Mouse (Mus musculus) myocyte (in vitro differentiated cells): ENCODE results near the gene Htr1b.

ENCODE experiments used
- CEBPB ChIP-seq: IDR thresholded peaks from 2 replicates; pipeline ENCODE4 v1.6.1; 2011; ENCODE audit warnings: mild to moderate bottlenecking, moderate library complexity; ENCODE audit not compliant: poor library complexity, insufficient read depth, severe bottlenecking
- E2F4 ChIP-seq: IDR thresholded peaks from one replicate; pipeline ENCODE4 v1.6.1; 2011; ENCODE audit warnings: mild to moderate bottlenecking, control low read depth, moderate library complexity; ENCODE audit not compliant: insufficient read depth
- MAX ChIP-seq: IDR thresholded peaks from one replicate; pipeline ENCODE4 v1.6.1; 2011; ENCODE audit warnings: low read depth, mild to moderate bottlenecking, control low read depth
- MYOD1 ChIP-seq, 3 experiments: IDR thresholded peaks; one replicate each; pipeline ENCODE4 v1.6.1; 2011; ENCODE audit warnings: control low read depth in 2 of 3, low read depth in 2 of 3, mild to moderate bottlenecking in 2 of 3, moderate library complexity in 1 of 3; ENCODE audit not compliant: insufficient read length in 2 of 3, control insufficient read depth in 1 of 3
- MYOG ChIP-seq, 3 experiments: IDR thresholded peaks; one replicate each; pipeline ENCODE4 v1.6.1; 2011; ENCODE audit warnings: control low read depth in 2 of 3, low read depth in 2 of 3, mild to moderate bottlenecking in 2 of 3; ENCODE audit not compliant: insufficient read length in 2 of 3, control insufficient read depth in 1 of 3, insufficient read depth in 1 of 3
- POLR2A ChIP-seq: IDR thresholded peaks from one replicate; pipeline ENCODE4 v1.6.1; 2011; ENCODE audit warnings: low read depth, mild to moderate bottlenecking, control low read depth, moderate library complexity; ENCODE audit not compliant: insufficient read length
- POLR2AphosphoS2 ChIP-seq: IDR thresholded peaks from one replicate; pipeline ENCODE4 v1.6.1; 2011; ENCODE audit warnings: low read depth, control low read depth; ENCODE audit not compliant: insufficient read length
- SRF ChIP-seq: IDR thresholded peaks from one replicate; pipeline ENCODE4 v1.6.1; 2011; ENCODE audit warnings: low read depth; ENCODE audit not compliant: control insufficient read depth, insufficient read length
- TCF12 ChIP-seq: IDR thresholded peaks from one replicate; pipeline ENCODE4 v1.6.1; 2011; ENCODE audit warnings: mild to moderate bottlenecking, control low read depth; ENCODE audit not compliant: poor library complexity, insufficient read depth, severe bottlenecking
- USF1 ChIP-seq: IDR thresholded peaks from one replicate; pipeline ENCODE4 v1.6.1; 2011; ENCODE audit warnings: low read depth, mild to moderate bottlenecking, control low read depth, moderate library complexity

DNA sequence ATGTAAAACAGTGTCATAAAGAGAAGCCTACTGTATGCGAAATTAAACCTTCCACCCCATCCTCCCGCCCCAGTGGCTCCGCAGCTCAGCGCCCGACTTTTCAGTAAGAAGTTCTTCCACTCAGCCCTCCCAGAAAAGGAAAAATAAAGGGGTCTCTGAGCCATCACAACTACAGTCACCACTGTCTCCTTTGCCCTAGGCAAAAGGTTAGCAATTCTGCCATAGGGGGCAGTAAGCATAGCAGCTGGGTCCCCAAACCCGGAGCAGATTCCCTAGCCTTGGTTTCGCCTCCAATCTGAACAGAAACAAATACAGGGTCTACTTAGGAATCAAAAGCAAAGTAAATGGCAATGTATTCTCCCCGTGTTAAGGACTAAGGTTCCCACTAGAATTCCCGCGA lies 535 bp upstream of the Htr1b start:
- TF ChIP-seq CEBPB (no peak), POLR2A (no peak), USF1 (no peak), SRF (no peak), MAX (no peak), POLR2AphosphoS2 (no peak), MYOD1 (IDR thresholded peaks at IDR 0.05; ENCODE audit: control insufficient read depth in 1 of 3, insufficient read length in 2 of 3, low read depth in 2 of 3) (no peak), MYOG (IDR thresholded peaks at IDR 0.05; ENCODE audit: control insufficient read depth in 1 of 3, insufficient read depth in 1 of 3, insufficient read length in 2 of 3, low read depth in 2 of 3) (no peak), E2F4 (no peak), TCF12 (no peak)
